Mouse (Mus musculus) liver, embryonic 14.5 days (tissue): ENCODE results near the gene Acox3. TPM values are rescaled to one million over a fixed set of nuclear protein-coding genes. Genes with fewer than 3 reads are reported as not detected.

ENCODE experiments used
- ATAC-seq: fragments of 200-750 bp; cut with Nextera tagmentation; 2 replicates; pipeline ENCODE4 v1.8.0; 2017; ENCODE audit warnings: moderate number of reproducible peaks, mild to moderate bottlenecking, moderate library complexity; ENCODE audit not compliant: insufficient read depth
- DNase-seq, 3 experiments: peaks; one replicate each; pipeline ENCODE4 v3.0.0-alpha.2; 2012 to 2013; ENCODE audit warnings: low read depth in 3 of 3, low spot score in 3 of 3
- H3K27ac ChIP-seq: fragments of 300-500 bp; sonication (generic); 2 replicates; pipeline ENCODE4 v1.5.1; 2014; ENCODE audit warnings: moderate library complexity, mild to moderate bottlenecking, control low read depth, inconsistent platforms
- H3K27me3 ChIP-seq: fragments of 300-500 bp; sonication (generic); 2 replicates; pipeline ENCODE4 v1.6.1; 2014; ENCODE audit warnings: mild to moderate bottlenecking, low read length, moderate library complexity; ENCODE audit not compliant: control insufficient read depth, insufficient read depth
- H3K36me3 ChIP-seq: fragments of 300-500 bp; sonication (generic); replicated peaks from 2 replicates; pipeline ENCODE4 v1.6.1; 2014; ENCODE audit warnings: low read depth; ENCODE audit not compliant: control insufficient read depth, insufficient read depth
- H3K4me1 ChIP-seq, 2 experiments: fragments of 200-500 bp in 1 of 2; fragments of 300-500 bp in 1 of 2; sonication (generic) in 1 of 2; replicated peaks; 2 replicates each; pipeline ENCODE4 v1.6.1; 2012 to 2014; ENCODE audit warnings: antibody characterized with exemption in 1 of 2, inconsistent platforms in 1 of 2, low read length in 1 of 2; ENCODE audit not compliant: control insufficient read depth in 2 of 2, insufficient read depth in 2 of 2
- H3K4me2 ChIP-seq: fragments of 300-500 bp; sonication (generic); 2 replicates; pipeline ENCODE4 v1.6.1; 2014; ENCODE audit warnings: low read depth, mild to moderate bottlenecking, control low read depth, moderate library complexity
- H3K4me3 ChIP-seq, 2 experiments: fragments of 200-500 bp in 1 of 2; fragments of 300-500 bp in 1 of 2; sonication (generic) in 1 of 2; 2 replicates each; pipeline ENCODE4 v1.5.1; 2012 to 2014; ENCODE audit warnings: low read depth in 2 of 2, low read length in 2 of 2, mild to moderate bottlenecking in 2 of 2, control low read depth in 1 of 2, inconsistent platforms in 1 of 2, moderate library complexity in 1 of 2; ENCODE audit not compliant: insufficient read depth in 1 of 2
- H3K9ac ChIP-seq: fragments of 300-500 bp; sonication (generic); replicated peaks from 2 replicates; pipeline ENCODE4 v1.6.1; 2014; ENCODE audit warnings: mild to moderate bottlenecking, control low read depth, moderate library complexity
- H3K9me3 ChIP-seq: fragments of 300-500 bp; sonication (generic); 2 replicates; pipeline ENCODE4 v1.6.1; 2016; ENCODE audit warnings: low read length, mixed read lengths; ENCODE audit not compliant: control insufficient read depth
- CTCF ChIP-seq: IDR thresholded peaks from 2 replicates; pipeline ENCODE4 v1.5.1; 2016; ENCODE audit warnings: antibody characterized with exemption, low read depth, control low read depth
- EP300 ChIP-seq: IDR thresholded peaks from 2 replicates; pipeline ENCODE4 v1.6.1; 2016; ENCODE audit warnings: antibody characterized with exemption, low read depth
- WGBS: fragments of 180-500 bp; shearing (Covaris S2); extraction: QIAGEN DNeasy Blood & Tissue Kit; methylation state at CpG from one replicate; pipeline ENCODE4 v1.1.7; 2014; ENCODE audit not compliant: insufficient replicate concordance; 5-methylcytosine and 5-hydroxymethylcytosine counted together
- polyA plus RNA-seq, 2 experiments: library from polyadenylated mRNA; depleted of rRNA in 1 of 2; stranded (reverse) in 1 of 2; unstranded in 1 of 2; fragments of >200 nt; fragmentation: Nextera tagmentation in 1 of 2; extraction: Ambion mirVana in 1 of 2; gene quantifications; 2 replicates each; pipeline versions ENCODE4 v1.2.1 to v1.2.3; 2012 to 2014

Gene Acox3
- polyA plus RNA-seq, 2 experiments = 2.5 to 3.6 TPM

- no peaks in the 10 kb centered on the region for H3K9me3 ChIP-seq
- no peak overlapping the region for H3K4me3 ChIP-seq
- H3K4me1 ChIP-seq = no peaks in the 10 kb centered on the region
- 71% methylated on average over 1 of the region's 1 CpGs for WGBS
- no peaks in the 10 kb centered on the region for H3K27me3 ChIP-seq
- no peak overlapping the region for H3K27ac ChIP-seq
- ATAC-seq (no peak), DNase-seq (no peak)
- no peaks in the 10 kb centered on the region for H3K36me3 ChIP-seq
- no peak overlapping the region for H3K9ac ChIP-seq
- no peak overlapping the region for H3K4me2 ChIP-seq
- no peak for TF ChIP-seq CTCF
- TF ChIP-seq EP300 = no peak
These were observed 47.9 kb downstream of the Acox3 start for GRCm38 (mm10) chr5:35630706-35631105.

DNA sequence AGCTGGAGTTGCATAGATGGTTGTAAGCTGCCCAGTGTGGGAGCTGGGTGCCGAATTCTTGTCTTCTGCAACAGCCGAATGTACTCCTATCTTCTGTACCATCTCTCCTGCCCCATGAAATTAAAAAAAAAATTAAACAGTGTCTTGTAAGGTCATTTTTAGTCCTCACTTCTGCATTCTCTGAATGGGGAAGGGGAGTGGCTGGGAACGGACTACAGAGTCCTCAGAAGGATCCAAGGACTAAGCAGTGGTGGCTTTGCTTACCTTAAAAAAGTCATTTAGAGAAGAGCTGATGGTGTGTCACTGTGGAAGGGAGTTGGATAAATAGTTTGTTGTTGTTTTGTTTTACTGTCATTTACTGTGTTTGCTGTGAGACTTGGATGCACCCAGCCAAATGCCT is 48.4 kb downstream of the Acox3 start:
- no peaks in the 10 kb centered on the region for H3K36me3 ChIP-seq
- no peak overlapping the region for H3K4me2 ChIP-seq
- TF ChIP-seq EP300 = no peak
- no peak for TF ChIP-seq CTCF
- H3K9me3 ChIP-seq = no peaks in the 10 kb centered on the region
- WGBS = 30% methylated on average over 3 of the region's 3 CpGs
- no peak overlapping the region for H3K9ac ChIP-seq
- no peak overlapping the region for H3K4me3 ChIP-seq
- ATAC-seq = no peak
- H3K4me1 ChIP-seq = no peaks in the 10 kb centered on the region
- no peak for DNase-seq
- H3K27me3 ChIP-seq = no peaks in the 10 kb centered on the region
- H3K27ac ChIP-seq = no peak overlapping the region

DNA sequence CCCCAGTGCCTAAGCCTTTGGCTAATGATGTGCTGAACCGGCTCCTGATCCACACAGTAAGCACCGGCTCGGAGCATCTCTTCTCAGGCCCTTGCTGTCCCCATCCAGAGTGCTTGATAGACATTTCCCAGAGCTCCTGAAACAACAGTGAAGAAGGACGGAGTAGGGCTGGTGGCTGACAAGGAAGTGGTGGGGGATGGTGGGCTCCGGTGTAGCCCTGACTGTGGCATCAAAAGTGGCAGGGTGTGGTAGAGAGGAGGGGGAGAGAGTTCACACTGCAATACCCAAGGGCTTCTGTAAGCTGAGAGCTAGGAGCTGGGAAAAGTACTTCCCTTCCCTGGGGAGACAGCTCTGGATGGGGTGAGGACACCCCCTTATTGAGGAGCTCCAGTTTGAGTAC is 48.9 kb downstream of the Acox3 start:
- TF ChIP-seq EP300 (no peak), CTCF (no peak)
- no peak overlapping the region for H3K9ac ChIP-seq
- H3K27me3 ChIP-seq = no peaks in the 10 kb centered on the region
- ATAC-seq = no peak
- H3K4me2 ChIP-seq = no peak overlapping the region
- no peak for DNase-seq
- 43% methylated on average over 5 of the region's 5 CpGs for WGBS
- no peaks in the 10 kb centered on the region for H3K36me3 ChIP-seq
- no peaks in the 10 kb centered on the region for H3K9me3 ChIP-seq
- H3K27ac ChIP-seq = no peak overlapping the region
- H3K4me1 ChIP-seq = no peaks in the 10 kb centered on the region
- H3K4me3 ChIP-seq = no peak overlapping the region

GRCm38 (mm10) chr5:35632841-35633240 is 50.0 kb downstream of the Acox3 start:
- ATAC-seq = no peak
- H3K9ac ChIP-seq = no peak overlapping the region
- H3K36me3 ChIP-seq = no peaks in the 10 kb centered on the region
- no peaks in the 10 kb centered on the region for H3K4me1 ChIP-seq
- H3K4me2 ChIP-seq = no peak overlapping the region
- no peaks in the 10 kb centered on the region for H3K27me3 ChIP-seq
- DNase-seq = no peak
- WGBS = 61% methylated on average over 6 of the region's 6 CpGs
- H3K4me3 ChIP-seq = no peak overlapping the region
- no peaks in the 10 kb centered on the region for H3K9me3 ChIP-seq
- no peak for TF ChIP-seq EP300
- no peak for TF ChIP-seq CTCF
- H3K27ac ChIP-seq = no peak overlapping the region

GRCm38 (mm10) chr5:35636016-35636415 is 53.2 kb downstream of the Acox3 start:
- Histone ChIP-seq H3K4me2 (no peak overlapping the region), H3K27ac (no peak overlapping the region), H3K9me3 (no peaks in the 10 kb centered on the region), H3K9ac (no peak overlapping the region), H3K4me1 (no peaks in the 10 kb centered on the region), H3K4me3 (no peak overlapping the region), H3K27me3 (no peaks in the 10 kb centered on the region), H3K36me3 (no peaks in the 10 kb centered on the region)
- ATAC-seq (no peak), DNase-seq (no peak)
- TF ChIP-seq CTCF = no peak
- TF ChIP-seq EP300 = no peak
- 60% methylated on average over 2 of the region's 2 CpGs for WGBS
